Mouse (Mus musculus) spleen, postnatal 4 days (tissue): ENCODE measurements around the gene Ski.
A peak's percentile ranks its signal among the peaks of the same experiment; 100 is the strongest.

Source experiments
- DNase-seq, 2 experiments: peaks; one replicate each; pipeline ENCODE4 v3.0.0; 2022; ENCODE audit warnings: low spot score in 2 of 2

Ski gene

GRCm38 (mm10) chr4:155129996-155130395 is 92.4 kb downstream of the Ski start:
- no peak for DNase-seq

- DNase-seq: peak in 1 of 2 experiments; percentile 51
Observed at GRCm38 (mm10) chr4:155129132-155129917, 93.1 kb downstream of the Ski start.

GRCm38 (mm10) chr4:155128411-155128810 is 94.0 kb downstream of the Ski start:
- no peak for DNase-seq

- DNase-seq: no peak
Observed at GRCm38 (mm10) chr4:155126602-155127372, 95.6 kb downstream of the Ski start.

GRCm38 (mm10) chr4:155126194-155126593 is 96.2 kb downstream of the Ski start:
- DNase-seq: no peak

GRCm38 (mm10) chr4:155125310-155125709 is 97.1 kb downstream of the Ski start:
- no peak for DNase-seq

- DNase-seq: no peak
Observed at GRCm38 (mm10) chr4:155123868-155124534, 98.4 kb downstream of the Ski start.

GRCm38 (mm10) chr4:155122444-155123040 is 99.8 kb downstream of the Ski start:
- no peak for DNase-seq

GRCm38 (mm10) chr4:155121915-155122443 is 100.4 kb downstream of the Ski start:
- no peak for DNase-seq

- DNase-seq: no peak
Observed at GRCm38 (mm10) chr4:155121222-155121621, 101.2 kb downstream of the Ski start.

- no peak for DNase-seq
Observed at GRCm38 (mm10) chr4:155120583-155120982, 101.8 kb downstream of the Ski start.

- DNase-seq: no peak
Observed at GRCm38 (mm10) chr4:155120038-155120437, 102.4 kb downstream of the Ski start.

- no peak for DNase-seq
Observed at GRCm38 (mm10) chr4:155118278-155118677, 104.1 kb downstream of the Ski start.

- peak in 1 of 2 experiments; percentile 37 for DNase-seq
Observed at GRCm38 (mm10) chr4:155117396-155117978, 104.9 kb downstream of the Ski start.

- no peak for DNase-seq
Observed at GRCm38 (mm10) chr4:155116607-155117006, 105.8 kb downstream of the Ski start.

GRCm38 (mm10) chr4:155113766-155114410 is 108.5 kb downstream of the Ski start:
- DNase-seq: no peak

GRCm38 (mm10) chr4:155109471-155109870 is 112.9 kb downstream of the Ski start:
- DNase-seq: no peak

- no peak for DNase-seq
Observed at GRCm38 (mm10) chr4:155107886-155108285, 114.5 kb downstream of the Ski start.
